17 mouse cellular contexts compared by ENCODE assay signal in genomic region chr16:44965890-44966289, GRCm38 (mm10). TPM values are rescaled to one million over a fixed set of nuclear protein-coding genes. Genes with fewer than 3 reads are reported as not detected.
DNase-seq lines count a peak whose midpoint lies in the region; ATAC-seq and TF ChIP-seq lines count a peak whose summit lies in the region.
"Had no signal": no experiment of that assay in that cellular context is flagged by ENCODE, and none has a peak within 500 bp of the region (broad histone marks: within the 10 kb centered on the region; RNA-seq: fewer than 3 reads in every experiment).

No protein-coding gene starts in this region.

- no peaks in the 10 kb centered on the region for H3K36me3 ChIP-seq in heart, postnatal 0 days (replicated peaks; ENCODE audit: control insufficient read depth, insufficient read depth, low read length)
- H3K36me3 ChIP-seq: midbrain, embryonic 10.5 days; neural tube, embryonic 15.5 days had no signal

- H3K9me3 ChIP-seq in heart, postnatal 0 days (replicated peaks; ENCODE audit: control insufficient read depth, low read length), result no peaks in the 10 kb centered on the region
- H3K9me3 ChIP-seq: midbrain, embryonic 10.5 days; neural tube, embryonic 15.5 days had no signal

- H3K27ac ChIP-seq in heart, postnatal 0 days (ENCODE audit: low read depth), result 0 out of 2 replicates have a peak overlapping the region, but pooled peaks have one; percentile 5
- H3K27ac ChIP-seq: kidney, postnatal 0 days; midbrain, embryonic 10.5 days; neural tube, embryonic 15.5 days had no signal

- H3K27me3 ChIP-seq in heart, postnatal 0 days (ENCODE audit: control insufficient read depth, insufficient read depth, low read length), result no peaks in the 10 kb centered on the region
- H3K27me3 ChIP-seq: neural tube, embryonic 15.5 days; Patski had no signal

- H3K9ac ChIP-seq in heart, postnatal 0 days (replicated peaks; ENCODE audit: low read depth, low read length), result no peak overlapping the region
- H3K9ac ChIP-seq: neural tube, embryonic 15.5 days had no signal

- no peak for ATAC-seq in heart, postnatal 0 days (ENCODE audit: insufficient read depth, low read depth)
- ATAC-seq: Patski had no signal

- H3K4me3 ChIP-seq in heart, postnatal 0 days (ENCODE audit: low read depth, low read length), result no peak overlapping the region
- H3K4me3 ChIP-seq: midbrain, embryonic 10.5 days; neural tube, embryonic 15.5 days had no signal

- TF ChIP-seq EP300 in heart, postnatal 0 days (IDR thresholded peaks at IDR 0.05; ENCODE audit: low read depth), result no peak

- peak; percentile 36 to 45 for DNase-seq in kidney, postnatal 4 days
- DNase-seq in kidney, adult 9 months, result no peak
- peak; percentile 43 for DNase-seq in 416B (ENCODE audit: low read depth)
- DNase-seq in adipocyte (ENCODE audit: low spot score), result peak; percentile 40
- peak; percentile 27 for DNase-seq in heart, postnatal 0 days (ENCODE audit: low spot score)
- DNase-seq in retina, postnatal 1 day, result no peak
- no peak for DNase-seq in right cerebral cortex, postnatal 36 days (ENCODE audit: low spot score in 2 of 2)
- DNase-seq: cerebellum, postnatal 36 days had no signal

- H3K4me1 ChIP-seq in heart, postnatal 0 days (ENCODE audit: control insufficient read depth, insufficient read depth), result peaks cover 5% of the 10 kb centered on the region; the same call in 1 of the 2 replicates
- H3K4me1 ChIP-seq: midbrain, embryonic 10.5 days; neural tube, embryonic 15.5 days had no signal

- H3K4me2 ChIP-seq in heart, postnatal 0 days (ENCODE audit: low read depth, low read length), result no peak overlapping the region
- H3K4me2 ChIP-seq: neural tube, embryonic 15.5 days had no signal

- 50% methylated on average over 3 of the region's 3 CpGs for WGBS in heart, postnatal 0 days

- TF ChIP-seq CTCF in heart, postnatal 0 days (IDR thresholded peaks at IDR 0.05; ENCODE audit: low read depth), result no peak

RNA-seq across cellular contexts. Expression of gene Cd200r3, which starts 22.4 kb away (rescaled TPM):
- 0.99 TPM in 1 of 2 replicates, not detected in the other for total RNA-seq in heart, postnatal 0 days (2014; rRNA removed; ENCODE audit: low replicate concordance)
- 0.51 and 0.54 TPM in 2 replicates for polyA plus RNA-seq in heart, postnatal 0 days (2015; fragmentation: Nextera tagmentation; extraction: Ambion mirVana)
- total RNA-seq: layer of hippocampus, postnatal 10 days; left cerebral cortex, postnatal 10 days had no signal
- polyA plus RNA-seq: embryonic facial prominence, embryonic 11.5 days; hindbrain, embryonic 11.5 days; intestine, embryonic 14.5 days; midbrain, embryonic 10.5 days; Patski had no signal

Comparison
In these comparisons a context has a peak if more than half of its experiments do, and no peak if none do; other contexts are left out.
1. DNase-seq: peak in kidney, postnatal 4 days (2 of 2), 416B (single experiment), adipocyte (single experiment) and heart, postnatal 0 days (single experiment); none in kidney, adult 9 months (single experiment), retina, postnatal 1 day (single experiment) and right cerebral cortex, postnatal 36 days (0 of 2).